Mouse (Mus musculus) erythroblast, embryonic 14.5 days (primary cell): ENCODE measurements around the gene Lca5l.

Experiments
- GATA1 ChIP-seq: IDR thresholded peaks from 2 replicates; pipeline ENCODE4 v1.6.1; 2012; ENCODE audit warnings: low read length, inconsistent platforms, mixed read lengths
- TAL1 ChIP-seq: IDR thresholded peaks from 3 replicates; pipeline ENCODE4 v1.6.1; 2012; ENCODE audit warnings: low read length, inconsistent platforms, mixed read lengths

DNA sequence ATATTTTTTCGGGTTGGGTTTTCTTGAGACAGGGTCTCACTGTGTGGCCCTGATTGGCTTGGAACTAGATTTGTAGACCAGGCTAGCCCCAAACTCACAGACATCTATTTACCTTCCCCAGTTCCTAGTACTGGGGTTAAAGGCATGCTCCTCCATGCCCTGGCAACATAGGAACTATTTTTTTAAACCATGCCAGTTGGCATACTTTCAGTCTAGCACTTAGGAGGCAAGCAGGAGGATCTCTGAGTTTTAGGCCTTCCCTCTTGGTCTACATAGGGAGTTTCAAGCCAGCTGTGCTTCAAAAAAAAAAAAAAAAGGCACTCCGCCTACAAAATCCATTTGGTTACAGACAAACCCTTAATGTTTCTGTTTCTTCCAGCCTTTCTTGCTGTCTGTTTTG is 37.6 kb downstream of the Lca5l start:
- TF ChIP-seq GATA1 = no peak
- TF ChIP-seq TAL1 = no peak
